Mouse (Mus musculus): ENCODE measurements at regions not wholly inside any gene's neighbourhood (a gene's known extent, or its start where the extent isn't known, plus 50 kb on each side); places are given as distances from the start of the nearest gene placed in this dataset.

DNA sequence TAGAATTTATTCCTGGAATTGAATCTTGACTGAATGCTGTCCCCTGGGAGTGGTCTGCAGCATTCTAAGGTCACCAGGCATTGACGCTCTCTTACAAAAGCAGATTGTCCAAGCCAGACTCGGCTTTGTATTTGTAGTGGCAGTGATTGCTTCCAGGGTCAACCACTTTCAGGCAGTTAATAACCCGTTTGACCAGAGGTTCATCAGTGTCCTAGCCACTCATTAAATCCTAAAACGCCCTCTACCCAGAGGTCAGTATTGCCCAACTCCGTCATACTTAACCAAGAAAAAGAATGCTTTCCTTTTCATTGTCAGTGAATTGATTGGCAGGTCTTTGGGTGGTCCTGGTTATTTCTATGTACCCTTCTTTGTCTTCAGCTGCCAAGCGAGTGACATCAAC is 194.6 kb upstream of the Mctp2 start:
- no peak for DNase-seq (ENCODE audit: extremely low read depth, low read depth, low spot score)

DNA sequence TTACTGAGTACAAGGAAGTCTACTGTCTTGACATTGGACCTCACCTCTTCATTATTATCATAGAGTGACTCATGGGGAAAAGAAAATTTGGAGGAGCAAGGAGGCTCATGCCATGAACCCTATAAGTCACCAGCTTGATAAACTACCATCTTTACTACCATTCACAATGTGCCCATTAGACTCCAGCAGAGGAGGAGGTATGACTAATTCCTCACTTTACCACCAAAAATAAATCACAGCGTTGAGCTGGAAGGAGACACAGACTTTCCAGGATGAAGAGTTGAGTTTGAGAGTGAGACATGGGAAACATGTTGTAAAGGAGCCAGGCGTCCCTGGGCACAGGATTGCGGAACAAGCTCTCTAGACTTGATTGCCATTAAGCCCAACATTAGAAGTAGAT is 195.0 kb upstream of the Mctp2 start:
- no peak for DNase-seq (ENCODE audit: extremely low read depth, low read depth, low spot score)

DNA sequence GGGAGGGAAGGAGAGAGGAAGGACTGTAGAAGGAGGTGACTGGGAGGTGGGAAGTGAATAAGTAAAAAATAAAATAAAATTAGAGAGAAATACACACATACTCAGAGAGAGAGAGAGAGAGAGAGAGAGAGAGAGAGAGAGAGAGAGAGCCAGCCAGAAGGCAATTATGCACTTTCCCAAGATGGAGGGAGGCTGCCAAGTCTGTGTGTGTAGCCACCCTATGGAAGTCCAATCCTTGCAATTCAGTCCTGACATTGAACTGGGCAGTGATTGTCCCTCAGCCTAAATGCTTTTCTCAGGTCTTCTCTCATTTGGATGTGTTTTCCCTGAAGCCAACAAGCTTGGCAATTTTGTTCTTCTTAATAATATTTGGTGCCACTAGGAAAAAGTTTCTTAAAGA is 197.3 kb upstream of the Mctp2 start:
- no peak for DNase-seq (ENCODE audit: extremely low read depth, low read depth, low spot score)

DNA sequence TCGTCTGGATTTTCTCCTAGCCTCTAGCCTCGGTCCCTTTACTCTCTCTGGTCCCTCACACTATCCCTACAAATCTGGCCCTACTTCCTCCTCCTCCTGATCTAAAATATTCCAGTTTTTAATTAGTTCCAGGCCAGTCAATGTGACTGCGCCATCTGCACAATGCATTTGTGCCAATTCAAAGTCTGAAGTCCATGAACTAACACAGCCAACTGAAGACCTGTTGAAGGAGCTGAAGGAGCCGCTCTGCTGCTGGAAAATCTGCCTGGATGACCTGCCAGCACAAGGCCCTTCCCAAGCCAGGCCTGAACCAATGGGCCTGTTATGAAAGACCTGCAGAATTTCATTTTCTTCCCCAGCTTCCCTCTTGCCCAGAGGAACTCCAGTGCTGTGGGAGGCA is 197.9 kb upstream of the Mctp2 start:
- no peak for DNase-seq (ENCODE audit: extremely low read depth, low read depth, low spot score)

DNA sequence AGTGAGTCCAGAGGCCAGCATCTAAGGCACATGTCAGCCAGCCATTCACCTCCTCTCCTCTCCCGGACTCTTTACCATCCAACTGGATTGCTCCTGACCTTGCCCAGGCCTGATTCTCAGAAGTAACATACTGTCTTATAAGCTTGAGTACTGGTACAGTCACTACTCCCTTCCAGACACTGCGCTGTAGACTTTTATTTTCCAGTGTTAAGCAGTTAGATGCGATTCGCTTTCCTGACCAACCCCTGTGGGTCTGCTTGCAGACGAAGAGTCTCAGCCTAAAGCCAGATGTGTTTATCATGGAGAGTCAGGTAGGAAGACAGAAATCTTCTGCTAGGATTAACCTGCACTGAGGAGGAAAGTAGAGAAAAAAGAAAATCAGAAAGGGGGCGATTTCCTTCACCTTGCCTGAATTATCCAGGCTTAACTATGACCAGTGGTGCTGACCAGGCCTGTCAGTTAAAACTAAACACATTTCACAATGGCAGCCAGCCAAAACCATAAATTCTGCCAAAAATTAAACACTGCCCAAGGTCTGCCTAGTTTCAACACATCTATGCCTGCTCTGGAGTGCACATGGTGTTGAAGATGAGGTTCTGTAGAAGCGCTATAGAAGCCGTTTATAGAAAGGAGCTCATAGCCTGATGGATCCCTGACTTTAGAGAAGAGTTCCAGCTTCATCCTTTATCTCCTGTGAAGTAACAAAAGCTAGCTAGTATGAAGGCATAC is 199.5 kb upstream of the Mctp2 start:
- no peak for DNase-seq (ENCODE audit: extremely low read depth, low read depth, low spot score)

DNA sequence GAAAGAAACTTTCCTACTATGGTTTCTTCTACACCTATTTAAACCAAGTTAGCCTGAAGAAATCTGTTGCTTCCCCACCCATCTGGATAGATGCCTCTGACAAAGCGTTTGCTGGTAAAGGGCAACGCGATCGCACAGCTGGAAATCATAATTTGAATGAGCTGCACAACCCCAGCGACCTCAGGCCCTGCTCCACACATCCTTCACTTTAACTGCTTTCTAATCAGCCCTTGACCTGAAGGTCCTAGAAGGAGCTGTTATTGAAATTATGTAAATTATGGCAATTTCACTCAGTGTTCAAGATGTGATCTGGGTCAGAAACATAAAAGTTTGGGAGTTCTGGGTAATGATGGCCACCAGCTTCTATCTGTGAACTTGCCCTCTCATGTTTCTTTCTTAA is 201.5 kb upstream of the Mctp2 start:
- no peak for DNase-seq (ENCODE audit: extremely low read depth, low read depth, low spot score)

DNA sequence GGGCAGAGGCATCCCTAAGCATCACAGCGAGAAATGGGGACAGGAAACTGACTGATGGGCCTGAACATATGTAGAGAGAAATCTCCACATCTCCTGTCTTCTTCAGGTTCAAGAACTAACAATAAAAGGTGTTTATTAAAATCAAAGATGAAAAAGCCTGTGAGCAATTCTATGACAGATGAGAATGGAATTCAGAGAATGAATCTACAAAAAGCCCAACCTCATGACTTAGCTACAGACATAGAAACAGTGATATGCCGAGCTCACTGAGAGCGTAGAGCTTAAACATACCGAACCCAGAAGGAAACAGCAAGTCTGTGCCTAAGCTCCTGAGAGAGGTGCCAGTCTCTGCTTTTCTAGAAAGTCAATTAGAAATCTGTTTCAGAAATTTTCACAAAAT is 203.7 kb upstream of the Mctp2 start:
- no peak for DNase-seq (ENCODE audit: extremely low read depth, low read depth, low spot score)

DNA sequence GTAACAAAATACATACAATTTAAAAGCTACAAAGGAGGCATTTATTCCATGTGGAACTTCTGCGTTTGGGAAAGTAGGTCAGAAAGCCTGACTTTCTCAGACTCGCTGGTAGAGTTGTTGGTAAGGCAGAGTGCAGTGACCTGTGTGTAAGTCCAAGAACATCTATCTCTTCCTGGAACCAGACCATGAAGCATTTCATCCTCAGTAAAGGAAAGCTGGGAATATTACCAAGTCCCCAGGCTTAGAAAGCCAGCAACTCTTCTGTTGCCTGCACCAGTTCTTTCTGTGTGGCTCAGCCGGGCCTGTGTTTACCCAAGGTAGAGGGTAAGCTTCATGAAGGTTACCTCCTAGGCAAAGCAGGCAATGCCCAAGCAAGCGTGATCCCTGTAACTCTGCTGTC is 207.0 kb upstream of the Mctp2 start:
- DNase-seq (ENCODE audit: extremely low read depth, low read depth, low spot score) = no peak

DNA sequence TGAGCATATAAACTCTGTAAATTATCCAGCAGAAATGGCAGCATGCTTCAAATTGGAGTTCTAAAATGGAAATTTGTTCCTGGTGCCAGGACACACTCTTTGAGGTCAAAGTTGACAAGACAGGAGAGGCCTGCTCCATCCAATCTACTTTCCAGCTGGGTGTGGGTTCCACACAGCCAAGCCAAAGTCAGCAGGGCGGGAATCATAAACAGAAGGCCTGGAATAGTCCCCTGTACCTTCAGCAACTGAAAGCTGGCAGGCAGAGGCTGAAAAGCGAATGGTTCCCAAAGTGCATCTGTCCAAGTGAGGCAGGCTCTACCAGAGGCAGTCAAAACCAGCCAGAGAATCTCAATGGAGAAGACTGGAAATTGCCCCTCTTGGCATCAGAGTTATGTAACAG is 208.4 kb upstream of the Mctp2 start:
- DNase-seq (ENCODE audit: extremely low read depth, low read depth, low spot score) = no peak

DNA sequence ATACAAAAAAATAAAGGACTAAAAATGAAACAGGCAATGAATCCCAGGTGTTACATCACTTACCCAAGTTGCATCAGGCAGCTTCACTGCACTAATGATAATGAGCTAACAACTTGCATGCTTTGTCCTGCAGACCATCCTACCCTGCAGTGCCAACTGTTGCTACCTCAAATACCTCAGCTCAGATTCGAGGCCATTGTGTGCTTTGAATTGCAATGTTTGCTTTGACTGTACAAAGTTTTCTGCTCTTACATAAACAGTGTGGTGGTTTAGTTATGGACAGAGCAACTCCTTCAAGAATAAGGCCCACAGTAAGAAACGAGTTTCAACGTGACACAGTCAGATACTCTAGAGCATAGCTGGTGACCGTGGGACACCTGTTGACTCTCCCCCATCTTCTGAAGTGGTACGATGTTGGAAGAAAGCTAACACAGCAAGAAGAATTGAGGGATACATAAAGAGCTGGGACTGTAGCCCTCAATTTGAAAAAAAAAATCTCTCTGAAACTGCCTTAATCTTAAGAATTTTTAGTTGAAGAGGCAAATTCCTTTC is 212.1 kb upstream of the Mctp2 start:
- no peak for DNase-seq (ENCODE audit: extremely low read depth, low read depth, low spot score)

DNA sequence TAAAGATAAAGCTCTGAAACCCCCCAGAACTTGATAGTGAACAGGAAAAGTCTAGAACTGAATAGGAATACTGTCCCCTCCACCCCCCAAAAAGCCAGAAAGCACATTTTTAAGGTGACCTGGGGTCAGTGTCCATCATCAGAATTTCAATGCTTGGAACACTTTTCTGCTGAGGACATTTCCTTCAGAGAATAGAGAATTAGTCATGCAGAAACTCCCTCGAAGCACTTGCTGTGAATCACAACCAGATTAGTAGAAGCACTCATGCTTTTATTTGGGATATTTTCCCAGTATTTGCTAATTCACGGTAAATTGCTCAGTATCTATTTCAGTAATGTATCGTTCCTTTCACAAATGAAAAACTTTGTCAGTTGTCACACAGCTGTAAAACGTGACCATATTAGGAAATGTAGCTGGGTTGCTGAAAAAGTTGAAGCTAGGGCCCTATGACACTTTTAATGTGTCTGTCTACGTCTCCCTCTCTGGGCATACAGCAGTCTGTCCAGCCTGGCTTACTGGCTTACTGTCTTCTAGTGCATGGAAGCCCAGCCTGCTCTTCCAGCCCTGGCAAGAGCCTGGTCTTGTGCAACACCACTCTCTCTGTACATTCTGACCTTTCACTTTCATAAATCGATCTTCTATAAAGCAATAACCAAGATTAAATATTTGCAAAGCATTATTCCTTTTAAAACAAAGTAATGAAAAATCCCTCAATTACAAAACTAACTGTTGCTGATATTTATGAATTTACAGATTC is 213.1 kb upstream of the Mctp2 start:
- DNase-seq (ENCODE audit: extremely low read depth, low read depth, low spot score) = peak; percentile 74

DNA sequence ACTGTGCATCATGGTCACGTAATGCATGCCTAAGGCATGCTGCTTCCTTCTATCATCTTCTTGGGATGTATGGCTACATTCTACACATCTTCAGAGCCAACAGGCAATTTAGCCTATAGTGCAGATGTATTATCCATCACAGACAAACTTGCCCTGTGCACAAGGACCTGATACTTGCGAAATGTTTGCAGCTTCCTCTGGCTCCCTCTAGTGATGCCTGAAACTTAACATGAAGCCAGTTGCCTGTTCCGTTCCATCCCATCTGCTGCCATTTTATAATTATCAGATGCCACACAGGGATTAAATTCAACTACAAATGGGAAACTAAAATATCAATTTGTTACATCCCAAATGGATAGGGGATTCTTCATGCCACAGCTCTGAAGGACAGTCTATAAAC is 222.5 kb upstream of the Mctp2 start:
- no peak for DNase-seq (ENCODE audit: extremely low read depth, low read depth, low spot score)

DNA sequence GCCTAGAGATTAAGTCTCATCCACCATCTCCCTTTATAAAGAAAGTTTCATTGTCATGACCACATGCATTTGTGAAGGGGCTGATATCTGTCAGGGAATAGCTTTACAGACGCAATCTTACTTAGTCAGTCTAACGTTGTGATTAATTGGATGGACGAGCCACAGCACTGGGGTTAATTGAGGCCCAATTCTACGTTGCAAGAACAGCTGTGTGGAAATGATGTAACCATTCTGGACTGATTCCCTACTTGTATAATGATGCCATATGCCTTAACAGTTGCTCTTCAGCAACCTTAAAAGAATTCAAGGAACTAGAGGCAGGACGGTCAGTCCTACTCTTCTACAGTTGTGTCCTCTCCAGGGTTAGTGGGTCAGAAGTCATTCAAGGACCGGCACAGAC is 231.9 kb upstream of the Mctp2 start:
- no peak for DNase-seq (ENCODE audit: extremely low read depth, low read depth, low spot score)

DNA sequence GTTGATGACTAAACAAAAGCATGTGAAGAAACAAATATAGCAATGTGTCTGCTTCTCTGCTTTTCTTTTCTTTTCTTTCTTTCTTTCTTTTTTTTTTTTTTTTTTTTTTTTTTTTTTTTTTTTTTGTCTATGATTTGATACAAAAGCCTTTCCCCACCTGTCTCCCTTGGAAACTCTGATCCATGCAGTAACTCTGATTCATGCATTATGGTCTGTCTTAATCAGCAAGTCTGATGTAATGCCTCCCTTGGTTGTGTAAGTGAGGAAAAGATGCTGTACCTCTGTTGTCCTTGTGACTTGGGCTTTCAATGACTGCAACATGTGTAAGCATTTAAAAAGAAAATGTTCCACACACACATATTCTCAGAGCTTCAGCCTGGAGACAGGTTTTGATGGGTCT is 233.5 kb upstream of the Mctp2 start:
- DNase-seq (ENCODE audit: extremely low read depth, low read depth, low spot score) = no peak

DNA sequence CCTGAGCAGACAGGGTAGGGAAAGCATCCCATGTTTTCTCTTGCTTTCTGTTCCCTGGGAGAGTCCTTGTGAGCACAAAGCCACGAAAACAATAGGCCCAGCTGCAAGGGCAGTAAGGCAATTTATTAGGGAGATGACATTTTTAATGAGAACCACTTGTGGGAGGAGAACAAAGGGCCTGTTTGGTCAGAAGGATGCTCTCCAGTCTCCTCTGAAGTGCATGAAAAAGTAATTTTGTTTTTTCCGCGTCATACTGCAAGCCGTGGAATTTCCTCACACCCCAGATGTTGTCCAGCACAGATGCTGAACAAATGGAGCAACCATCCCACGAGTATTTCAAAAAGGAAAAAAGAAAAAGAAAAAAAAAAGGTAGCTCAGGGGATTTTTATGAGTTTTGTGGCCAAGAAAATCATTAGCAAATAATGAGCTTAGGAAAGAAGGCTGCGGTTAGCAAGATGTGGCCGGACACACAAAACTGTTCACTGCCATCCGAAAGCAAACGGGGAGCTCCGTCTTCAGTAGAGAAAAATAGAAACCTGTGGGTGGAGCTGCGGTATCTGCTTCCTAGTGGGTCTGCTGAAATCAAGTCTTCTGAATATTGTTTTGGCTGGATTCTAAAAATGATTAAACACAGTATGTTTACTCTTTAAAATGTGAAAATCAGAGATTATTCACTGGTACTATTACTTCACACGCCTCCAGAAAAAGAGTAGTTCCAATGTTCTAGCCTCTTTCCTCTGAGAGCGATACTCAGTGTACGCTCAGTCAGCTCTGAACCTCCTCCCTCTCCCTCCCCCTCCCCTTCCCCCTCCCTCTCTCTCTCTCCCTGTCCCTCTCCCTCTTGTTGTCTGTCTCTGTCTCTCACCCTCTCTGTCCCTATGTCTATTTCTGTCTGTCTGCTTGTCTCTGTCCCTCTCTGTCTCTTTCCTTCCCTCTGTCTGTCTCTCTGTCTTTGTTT is 235.4 kb upstream of the Mctp2 start:
- no peak for DNase-seq (ENCODE audit: extremely low read depth, low read depth, low spot score)

DNA sequence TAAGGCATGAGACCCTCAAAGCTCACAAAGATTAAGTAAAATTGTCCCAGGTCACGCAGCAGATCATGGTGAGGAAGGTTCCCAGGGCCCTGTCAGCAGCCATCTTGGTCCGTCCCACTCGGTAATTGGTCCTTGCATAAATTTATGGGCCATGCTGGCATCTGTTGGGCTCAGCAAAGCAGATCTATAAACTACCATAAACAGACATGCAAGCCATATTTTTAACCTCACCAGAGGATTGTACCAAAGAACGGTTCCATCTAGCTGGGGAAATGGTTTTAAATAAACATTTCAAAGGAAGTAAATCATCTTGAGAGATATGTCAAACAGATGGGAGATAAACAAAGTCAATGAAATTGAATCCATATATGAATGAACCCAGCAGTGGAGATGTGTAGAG is 237.1 kb upstream of the Mctp2 start:
- no peak for DNase-seq (ENCODE audit: extremely low read depth, low read depth, low spot score)

DNA sequence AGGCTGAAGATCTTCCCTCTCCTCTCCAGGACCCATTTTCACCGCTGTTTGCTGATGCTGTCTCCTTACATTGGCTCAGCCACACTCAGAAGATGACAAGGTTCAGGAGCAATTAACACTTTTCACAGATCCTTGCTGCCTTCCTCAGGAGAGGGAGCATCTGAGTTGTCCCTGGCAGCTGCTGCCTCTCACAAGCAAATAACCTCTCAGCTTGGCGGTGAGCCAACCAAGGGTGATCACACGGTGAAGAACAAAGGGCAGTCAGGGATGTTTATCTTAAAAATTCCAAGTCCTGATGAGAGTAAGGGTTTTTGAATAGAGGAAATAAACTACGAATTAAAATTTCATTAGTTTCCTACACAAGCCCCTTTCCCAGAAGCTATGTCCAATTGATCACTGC is 237.5 kb upstream of the Mctp2 start:
- DNase-seq (ENCODE audit: extremely low read depth, low read depth, low spot score) = no peak

DNA sequence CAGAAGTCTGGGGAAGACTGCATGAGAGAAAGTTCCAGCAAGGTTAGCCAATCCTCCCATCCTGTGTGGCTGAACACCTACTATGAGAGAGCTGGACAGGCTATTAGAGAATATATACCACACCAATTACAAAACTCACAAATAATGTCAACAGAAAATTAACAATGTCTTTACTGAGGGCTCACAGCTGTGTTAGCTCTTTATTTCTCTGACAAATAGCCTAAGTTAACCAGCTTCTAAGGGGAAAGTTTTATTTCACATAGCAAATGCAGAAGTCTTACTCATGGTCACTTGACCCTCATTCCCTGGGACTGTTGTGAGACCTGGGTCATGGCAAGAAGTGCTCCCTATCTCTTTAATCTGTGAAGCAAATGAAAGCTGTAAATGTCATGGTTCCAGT is 261.0 kb upstream of the Mctp2 start:
- no peak for DNase-seq (ENCODE audit: extremely low read depth, low read depth, low spot score)

DNA sequence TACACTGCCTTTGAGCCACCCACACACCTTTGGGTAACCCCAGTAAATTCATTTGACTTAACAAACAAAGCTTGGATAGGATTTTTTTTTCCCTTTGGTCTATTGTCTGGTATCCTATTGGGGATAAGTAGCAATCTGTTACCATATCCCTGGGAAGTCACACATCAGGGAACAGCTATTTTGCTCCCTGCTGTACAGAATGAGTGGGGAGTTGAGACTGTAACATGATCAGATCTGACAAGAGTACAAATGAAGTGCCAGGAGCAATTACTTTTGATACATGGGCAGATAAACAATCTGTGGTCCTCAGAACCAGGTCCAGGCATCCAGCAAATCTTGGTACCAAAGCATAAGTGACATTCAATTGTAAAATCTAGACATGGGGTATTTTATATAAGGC is 262.8 kb upstream of the Mctp2 start:
- DNase-seq (ENCODE audit: extremely low read depth, low read depth, low spot score) = no peak

DNA sequence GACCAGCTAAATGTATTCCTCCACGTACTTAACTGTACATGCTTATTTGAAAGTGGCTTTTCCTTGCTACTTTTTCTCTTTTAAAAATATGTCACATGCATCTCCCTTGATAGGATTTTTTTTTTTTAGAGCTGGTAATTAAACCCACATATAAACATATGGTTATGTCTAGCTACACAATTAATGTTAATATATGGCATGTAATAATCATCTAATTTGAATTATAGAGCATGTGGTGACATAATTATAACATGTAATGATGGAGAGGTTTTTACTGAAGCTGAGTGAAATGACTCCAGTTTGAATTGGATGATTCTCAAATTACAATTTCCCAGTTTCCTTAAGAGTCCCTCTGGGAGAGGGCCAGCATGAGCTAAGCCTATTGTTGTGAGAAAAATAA is 267.9 kb upstream of the Mctp2 start:
- DNase-seq (ENCODE audit: extremely low read depth, low read depth, low spot score) = no peak

DNA sequence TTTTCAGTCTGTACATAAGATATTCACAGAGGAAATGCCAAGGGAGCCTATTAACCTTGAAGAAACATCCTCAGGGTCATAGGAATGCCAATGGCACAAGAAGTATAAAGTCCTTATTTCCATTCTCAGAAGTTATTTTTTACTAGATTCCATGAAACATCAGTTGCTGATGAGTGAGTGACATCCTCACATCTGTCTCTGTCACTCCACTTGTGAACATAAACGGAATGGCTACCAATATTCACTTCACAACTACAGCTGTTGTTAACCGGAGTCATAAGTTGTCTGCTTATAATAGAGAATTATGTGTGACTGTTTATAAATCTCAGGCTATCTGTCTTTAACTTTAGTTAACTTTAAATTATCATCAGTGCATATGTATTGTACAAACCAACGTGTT is 278.0 kb upstream of the Mctp2 start:
- DNase-seq (ENCODE audit: extremely low read depth, low read depth, low spot score) = no peak

Data from fat pad, adult 2 months (tissue).